Mouse (Mus musculus) CH12.LX (cell line): ENCODE results near the gene E2f7. TPM values are rescaled to one million over a fixed set of nuclear protein-coding genes. Genes with fewer than 3 reads are reported as not detected.
A peak's percentile ranks its signal among the peaks of the same experiment; 100 is the strongest.

ENCODE experiments used
- DNase-seq: peaks from one replicate; pipeline ENCODE4 v3.0.0-alpha.2; 2013; ENCODE audit errors: extremely low read depth
- H3K27ac ChIP-seq: 2 replicates; pipeline ENCODE4 v1.5.1; 2012; ENCODE audit warnings: low read depth, mild to moderate bottlenecking, control low read depth, moderate library complexity; ENCODE audit not compliant: insufficient read depth
- H3K27me3 ChIP-seq: replicated peaks from 2 replicates; pipeline ENCODE3; 2012; ENCODE audit warnings: inconsistent platforms
- H3K36me3 ChIP-seq, 2 experiments: replicated peaks in 1 of 2; 2 replicates each; pipeline versions ENCODE3 to v1.6.1; 2012; ENCODE audit warnings: inconsistent platforms in 1 of 2, low read length in 1 of 2, mild to moderate bottlenecking in 1 of 2, mixed read lengths in 1 of 2, moderate library complexity in 1 of 2; ENCODE audit not compliant: control insufficient read depth in 1 of 2, insufficient read depth in 1 of 2
- H3K4me1 ChIP-seq, 2 experiments: 2 replicates each; pipeline ENCODE4 v1.6.1; 2012; ENCODE audit warnings: inconsistent platforms in 1 of 2, moderate library complexity in 1 of 2; ENCODE audit not compliant: insufficient read depth in 2 of 2, control insufficient read depth in 1 of 2
- H3K4me2 ChIP-seq: 2 replicates; pipeline ENCODE4 v1.6.1; 2012; ENCODE audit warnings: low read depth, mild to moderate bottlenecking, control low read depth; ENCODE audit not compliant: poor library complexity, insufficient read depth, severe bottlenecking
- H3K4me3 ChIP-seq, 3 experiments: fragments of 150-350 bp in 1 of 3; sonication (generic) in 1 of 3; replicated peaks in 1 of 3; 2 replicates each; pipeline versions ENCODE3 to v1.5.1; 2011 to 2012; ENCODE audit warnings: low read depth in 2 of 3, low read length in 2 of 3, mild to moderate bottlenecking in 2 of 3, moderate library complexity in 2 of 3, control low read depth in 1 of 3, improper control_type of control experiment in 1 of 3, inconsistent platforms in 1 of 3, mixed read lengths in 1 of 3; ENCODE audit not compliant: poor library complexity in 1 of 3
- H3K79me2 ChIP-seq: replicated peaks from 2 replicates; pipeline ENCODE4 v1.6.1; 2012; ENCODE audit warnings: mild to moderate bottlenecking, moderate library complexity; ENCODE audit not compliant: control insufficient read depth, poor library complexity, insufficient read depth, severe bottlenecking; ENCODE audit errors: extremely low read depth
- H3K9ac ChIP-seq: 2 replicates; pipeline ENCODE4 v1.6.1; 2012; ENCODE audit warnings: low read depth, mild to moderate bottlenecking, control low read depth, moderate library complexity; ENCODE audit not compliant: insufficient read depth
- H3K9me3 ChIP-seq: replicated peaks from 2 replicates; pipeline ENCODE3; 2012; ENCODE audit warnings: low read length, inconsistent platforms, mixed read lengths
- BHLHE40 ChIP-seq: IDR thresholded peaks from 2 replicates; pipeline ENCODE4 v1.6.1; 2011; ENCODE audit warnings: mild to moderate bottlenecking, low read depth, low read length, improper control_type of control experiment
- CHD1 ChIP-seq: IDR thresholded peaks from 2 replicates; pipeline ENCODE4 v1.6.1; 2012; ENCODE audit warnings: low read depth, low read length, improper control_type of control experiment, inconsistent platforms
- CTCF ChIP-seq, 2 experiments: IDR thresholded peaks in 1 of 2; conservative IDR thresholded peaks in 1 of 2; 2 replicates each; pipeline ENCODE4 v1.5.1; 2011 to 2012; ENCODE audit warnings: low read depth in 2 of 2, low read length in 2 of 2, improper control_type of control experiment in 1 of 2, inconsistent platforms in 1 of 2, mild to moderate bottlenecking in 1 of 2, moderate library complexity in 1 of 2
- E2F4 ChIP-seq: IDR thresholded peaks from 2 replicates; pipeline ENCODE4 v1.6.1; 2011; ENCODE audit warnings: low read depth, low read length, improper control_type of control experiment; ENCODE audit not compliant: insufficient replicate concordance
- ELF1 ChIP-seq: IDR thresholded peaks from 2 replicates; pipeline ENCODE4 v1.6.1; 2014; ENCODE audit warnings: low read depth, mild to moderate bottlenecking, inconsistent platforms, low read length, improper control_type of control experiment
- EP300 ChIP-seq: IDR thresholded peaks from 2 replicates; pipeline ENCODE4 v1.6.1; 2011; ENCODE audit warnings: low read length, improper control_type of control experiment
- ETS1 ChIP-seq: conservative IDR thresholded peaks from 2 replicates; pipeline ENCODE4 v1.6.1; 2012; ENCODE audit warnings: low read depth, mild to moderate bottlenecking, inconsistent platforms, low read length, improper control_type of control experiment, moderate library complexity
- GABPA ChIP-seq: IDR thresholded peaks from 2 replicates; pipeline ENCODE4 v1.6.1; 2012; ENCODE audit warnings: low read depth, low read length, improper control_type of control experiment, inconsistent platforms; ENCODE audit not compliant: insufficient replicate concordance
- HCFC1 ChIP-seq: IDR thresholded peaks from 2 replicates; pipeline ENCODE4 v1.6.1; 2012; ENCODE audit warnings: low read depth, mild to moderate bottlenecking, inconsistent platforms, low read length, improper control_type of control experiment
- JUND ChIP-seq: conservative IDR thresholded peaks from 2 replicates; pipeline ENCODE4 v1.6.1; 2011; ENCODE audit warnings: low read depth, low read length, improper control_type of control experiment
- MAX ChIP-seq: IDR thresholded peaks from 2 replicates; pipeline ENCODE4 v1.6.1; 2011; ENCODE audit warnings: low read length, improper control_type of control experiment
- MAZ ChIP-seq: IDR thresholded peaks from 2 replicates; pipeline ENCODE4 v1.6.1; 2012; ENCODE audit warnings: low read depth, mild to moderate bottlenecking, inconsistent platforms, low read length, improper control_type of control experiment, moderate library complexity
- MEF2A ChIP-seq: IDR thresholded peaks from 2 replicates; pipeline ENCODE4 v1.6.1; 2014; ENCODE audit warnings: low read depth, mild to moderate bottlenecking, inconsistent platforms, low read length, improper control_type of control experiment, borderline replicate concordance
- MXI1 ChIP-seq: IDR thresholded peaks from 2 replicates; pipeline ENCODE4 v1.6.1; 2011; ENCODE audit warnings: mild to moderate bottlenecking, low read depth, low read length, improper control_type of control experiment
- MYC ChIP-seq: IDR thresholded peaks from 2 replicates; pipeline ENCODE4 v1.6.1; 2011; ENCODE audit warnings: low read depth, mild to moderate bottlenecking, improper control_type of control experiment, low read length
- NRF1 ChIP-seq: IDR thresholded peaks from 2 replicates; pipeline ENCODE4 v1.6.1; 2014; ENCODE audit warnings: low read depth, mild to moderate bottlenecking, inconsistent platforms, low read length, improper control_type of control experiment, moderate library complexity
- POLR2AphosphoS2 ChIP-seq: IDR thresholded peaks from 2 replicates; pipeline ENCODE4 v1.6.1; 2011; ENCODE audit warnings: low read depth, low read length, improper control_type of control experiment
- RCOR1 ChIP-seq: conservative IDR thresholded peaks from 2 replicates; pipeline ENCODE4 v1.6.1; 2012; ENCODE audit warnings: low read depth, mild to moderate bottlenecking, inconsistent platforms, low read length, improper control_type of control experiment
- SIN3A ChIP-seq: IDR thresholded peaks from 2 replicates; pipeline ENCODE4 v1.6.1; 2012; ENCODE audit warnings: low read length, improper control_type of control experiment, inconsistent platforms
- SMC3 ChIP-seq: IDR thresholded peaks from 2 replicates; pipeline ENCODE4 v1.6.1; 2011; ENCODE audit warnings: low read depth, low read length, improper control_type of control experiment
- TBP ChIP-seq: conservative IDR thresholded peaks from 2 replicates; pipeline ENCODE4 v1.6.1; 2011; ENCODE audit warnings: low read depth, low read length, improper control_type of control experiment
- USF2 ChIP-seq: conservative IDR thresholded peaks from 2 replicates; pipeline ENCODE4 v1.6.1; 2011; ENCODE audit warnings: low read depth, low read length, improper control_type of control experiment
- ZMIZ1 ChIP-seq: IDR thresholded peaks from 2 replicates; pipeline ENCODE4 v1.6.1; 2012; ENCODE audit warnings: low read depth, mild to moderate bottlenecking, inconsistent platforms, low read length, improper control_type of control experiment
- ZNF384 ChIP-seq: IDR thresholded peaks from 2 replicates; pipeline ENCODE4 v1.6.1; 2012; ENCODE audit warnings: low read depth, low read length, improper control_type of control experiment, inconsistent platforms
- dilution Hi-C: fragments of 300-500 bp; cut with MboI; formaldehyde crosslinking; loops from 2 replicates; pipeline ENCODE4 v1.14.3; 2020; ENCODE audit warnings: low sequenced_read_pairs; ENCODE audit not compliant: extremely low pct_unique_long_range_greater_than_20kb, extremely low pct_ligation_motif_present
- in situ Hi-C: fragments of 300-500 bp; cut with MboI; formaldehyde crosslinking; loops from 3 replicates; pipeline ENCODE4 v1.14.3; 2019; ENCODE audit warnings: low sequenced_read_pairs, low pct_ligation_motif_present, low pct_unique_long_range_greater_than_20kb, mixed read lengths
- polyA plus RNA-seq: library from polyadenylated mRNA; unstranded; fragments of >175 nt; gene quantifications from 2 replicates; pipeline ENCODE4 v1.2.1, GENCODE M21; 2012; ENCODE audit warnings: low read depth; ENCODE audit not compliant: insufficient read length
- total RNA-seq, 2 experiments: library from RNA; depleted of rRNA; stranded (reverse); fragments of 300-350 nt in 1 of 2; fragments of >200 nt in 1 of 2; gene quantifications; 2 replicates each; pipeline ENCODE4 v1.2.3; 2012 to 2014

Gene E2f7
- total and polyA plus RNA-seq, 3 experiments = 0.82 to 3.8 (median 1.1) TPM

DNA sequence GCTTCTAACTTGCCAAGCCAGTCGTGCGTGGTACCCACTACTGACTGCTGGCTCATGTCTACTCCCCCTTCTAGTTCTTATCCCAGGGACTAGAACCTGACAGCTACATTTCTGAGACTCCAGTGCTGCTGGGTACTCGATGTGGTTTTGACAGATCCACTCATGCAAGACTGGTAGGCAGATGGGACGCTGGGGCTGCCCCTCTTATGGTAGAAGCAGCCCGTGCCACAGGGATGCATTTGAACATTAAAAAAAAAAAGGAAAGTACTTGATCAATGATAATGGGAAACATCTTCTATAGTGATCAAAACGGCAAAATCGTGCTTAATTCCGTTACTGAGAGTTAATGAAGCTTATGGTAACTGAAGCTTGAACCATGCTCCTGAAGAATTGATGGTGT is 44.4 kb downstream of the E2f7 start:
- H3K27me3 ChIP-seq = no peaks in the 10 kb centered on the region
- no peak overlapping the region for H3K9ac ChIP-seq
- H3K27ac ChIP-seq = no peak overlapping the region
- no peak overlapping the region for H3K4me2 ChIP-seq
- in situ Hi-C loops (loop anchor here (10.0 kb wide), 2 partner anchors 185 to 305 kb away; no protein-coding TSS in a partner anchor), dilution Hi-C loops (no loop called here)
- peaks cover 3 to 9% of the 10 kb centered on the region in 2 experiments for H3K36me3 ChIP-seq
- H3K4me1 ChIP-seq = peaks cover 5 to 9% of the 10 kb centered on the region in 2 experiments; a peak in 2 of 4 replicates
- TF ChIP-seq EP300 (0 out of 2 replicates have a peak, but pooled peaks have one; percentile 15), JUND (no peak), MXI1 (peak; percentile 47; the same call in 1 of the 2 replicates), ZNF384 (peak; percentile 59), CTCF (conservative IDR thresholded peaks at IDR 0.05 in 1 of 2, IDR thresholded peaks at IDR 0.05 in 1 of 2; ENCODE audit: low read depth in 2 of 2, low read length in 2 of 2) (no peak), ZMIZ1 (no peak), BHLHE40 (peak; percentile 64), SIN3A (0 out of 2 replicates have a peak, but pooled peaks have one; percentile 43)
- H3K79me2 ChIP-seq = no peaks in the 10 kb centered on the region
- H3K9me3 ChIP-seq = no peaks in the 10 kb centered on the region
- peak; percentile 57 for DNase-seq
- no peak overlapping the region for H3K4me3 ChIP-seq

DNA sequence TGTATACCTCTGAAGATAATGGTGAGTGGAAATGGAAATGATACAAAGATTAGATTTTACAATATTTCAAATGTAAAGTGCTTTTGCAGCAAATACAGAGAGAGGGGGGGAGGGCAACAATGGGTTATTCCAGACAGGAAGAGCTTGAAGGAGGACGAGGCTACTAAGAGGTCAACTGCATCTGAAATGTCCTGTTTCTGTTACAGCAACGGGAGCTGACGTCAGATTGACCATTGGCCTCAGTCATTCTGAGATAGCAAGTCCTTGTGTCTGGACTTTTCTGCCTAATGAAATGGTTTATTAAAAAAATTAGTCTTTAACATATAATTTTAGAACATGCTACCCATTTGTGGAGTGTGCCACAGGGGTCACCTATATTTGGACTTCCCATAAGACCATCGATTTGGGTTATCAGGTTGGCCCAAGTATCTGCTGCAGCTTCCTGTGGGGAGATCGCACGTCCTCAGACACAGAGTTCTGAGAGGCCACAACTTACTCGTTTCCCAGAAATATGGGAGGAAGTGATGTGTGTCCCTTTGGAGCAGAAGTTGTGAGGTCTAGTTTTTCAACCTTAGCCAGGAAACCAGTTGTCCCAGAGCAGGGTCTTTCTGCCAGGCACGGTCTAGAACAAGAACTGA is 48.0 kb downstream of the E2f7 start:
- Histone ChIP-seq H3K27ac (no peak overlapping the region), H3K9me3 (no peaks in the 10 kb centered on the region), H3K4me3 (no peak overlapping the region), H3K9ac (no peak overlapping the region), H3K36me3 (no peaks in the 10 kb centered on the region), H3K4me2 (no peak overlapping the region), H3K79me2 (no peaks in the 10 kb centered on the region), H3K4me1 (peaks cover 5 to 16% of the 10 kb centered on the region in 2 experiments; a peak in 2 of 4 replicates), H3K27me3 (no peaks in the 10 kb centered on the region)
- DNase-seq = no peak
- TF ChIP-seq MAZ (no peak), POLR2AphosphoS2 (no peak), USF2 (no peak), MEF2A (no peak), NRF1 (no peak), MXI1 (no peak), SIN3A (no peak), HCFC1 (no peak), CTCF (conservative IDR thresholded peaks at IDR 0.05 in 1 of 2, IDR thresholded peaks at IDR 0.05 in 1 of 2; ENCODE audit: low read depth in 2 of 2, low read length in 2 of 2) (no peak), CHD1 (no peak), E2F4 (no peak), GABPA (no peak), ELF1 (no peak), RCOR1 (no peak), MYC (no peak), TBP (no peak), SMC3 (no peak), ZMIZ1 (no peak), MAX (no peak), ETS1 (no peak)
- in situ Hi-C loops (loop anchor here (10.0 kb wide), 2 partner anchors 182 to 302 kb away; no protein-coding TSS in a partner anchor), dilution Hi-C loops (no loop called here)
